Mouse (Mus musculus): Measurements from ENCODE around the gene Dhx29. TPM values are rescaled to one million over a fixed set of nuclear protein-coding genes. Genes with fewer than 3 reads are reported as not detected.
"Not testable (repeated sequence)": the region's sequence is repeated elsewhere in the genome, so short reads cannot be mapped to it uniquely, and the experiment has no call there.

Gene Dhx29
- polyA plus RNA-seq, 1 experiment: 11.1 TPM

DNA sequence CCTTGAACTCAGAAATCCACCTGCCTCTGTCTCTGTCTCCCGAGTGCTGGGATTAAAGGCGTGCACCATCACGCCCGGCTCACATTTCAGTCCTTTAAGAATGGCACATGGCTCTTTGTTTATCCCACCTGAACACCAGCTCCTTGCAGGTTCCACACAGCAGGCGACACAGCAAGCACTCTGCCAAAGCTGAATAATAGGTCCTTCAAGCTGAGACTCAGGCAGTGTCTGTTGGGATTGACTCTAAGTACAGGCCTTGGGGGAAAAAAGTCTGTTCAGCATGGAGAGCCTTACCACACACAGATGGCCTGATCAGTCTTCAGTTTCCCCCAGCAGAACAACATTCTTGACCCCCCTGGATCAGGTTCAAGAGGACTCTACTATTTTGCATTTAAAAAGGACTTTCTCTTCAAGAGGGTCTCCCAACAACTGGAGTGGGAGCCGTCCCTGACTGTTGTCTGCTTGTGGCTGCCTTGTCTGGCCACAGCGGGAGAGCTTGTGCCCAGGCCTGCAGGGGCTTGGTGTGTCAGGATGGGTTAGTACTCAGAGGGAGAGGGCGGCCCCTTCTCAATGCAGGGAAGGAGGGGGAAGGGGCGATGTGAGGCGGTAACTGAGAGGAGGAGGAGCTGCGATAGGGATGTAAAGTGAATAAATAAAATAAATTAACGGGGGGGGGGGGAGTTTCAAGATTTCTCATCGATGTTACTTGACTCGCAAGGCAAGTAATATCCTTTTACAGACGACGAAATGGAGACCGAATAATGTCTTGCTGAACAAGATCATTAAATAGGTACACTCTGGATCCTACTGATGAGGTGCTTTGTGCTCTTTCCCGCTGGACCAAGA is 58.6 kb downstream of the Dhx29 start:
- DNase-seq (ENCODE audit: extremely low spot score in 1 of 2, low spot score in 1 of 2): no peak

- no peak for DNase-seq (ENCODE audit: extremely low spot score in 1 of 2, low spot score in 1 of 2)
Measured at GRCm38 (mm10) chr13:112986451-112986950, 59.2 kb downstream of the Dhx29 start.

GRCm38 (mm10) chr13:112987532-112987943 is 60.3 kb downstream of the Dhx29 start, which contains the start of gene Ccno:
Ccno (plus strand) TSS chr13:112987802.
- peak; percentile 84 to 93 for DNase-seq (ENCODE audit: extremely low spot score in 1 of 2, low spot score in 1 of 2)

- DNase-seq (ENCODE audit: extremely low spot score in 1 of 2, low spot score in 1 of 2): no peak
Measured at GRCm38 (mm10) chr13:112987991-112988390, 60.7 kb downstream of the Dhx29 start.

GRCm38 (mm10) chr13:112988866-112989265 is 61.6 kb downstream of the Dhx29 start:
- DNase-seq (ENCODE audit: extremely low spot score in 1 of 2, low spot score in 1 of 2): no peak

- DNase-seq (ENCODE audit: extremely low spot score in 1 of 2, low spot score in 1 of 2): no peak
Measured at GRCm38 (mm10) chr13:112989541-112989940, 62.3 kb downstream of the Dhx29 start.

GRCm38 (mm10) chr13:112990346-112990745 is 63.1 kb downstream of the Dhx29 start:
- no peak for DNase-seq (ENCODE audit: extremely low spot score in 1 of 2, low spot score in 1 of 2)

- DNase-seq (ENCODE audit: extremely low spot score in 1 of 2, low spot score in 1 of 2): no peak
Measured at GRCm38 (mm10) chr13:112993531-112994152, 66.4 kb downstream of the Dhx29 start, which contains the start of gene Mcidas. Mcidas (plus strand) TSS chr13:112993845.

DNA sequence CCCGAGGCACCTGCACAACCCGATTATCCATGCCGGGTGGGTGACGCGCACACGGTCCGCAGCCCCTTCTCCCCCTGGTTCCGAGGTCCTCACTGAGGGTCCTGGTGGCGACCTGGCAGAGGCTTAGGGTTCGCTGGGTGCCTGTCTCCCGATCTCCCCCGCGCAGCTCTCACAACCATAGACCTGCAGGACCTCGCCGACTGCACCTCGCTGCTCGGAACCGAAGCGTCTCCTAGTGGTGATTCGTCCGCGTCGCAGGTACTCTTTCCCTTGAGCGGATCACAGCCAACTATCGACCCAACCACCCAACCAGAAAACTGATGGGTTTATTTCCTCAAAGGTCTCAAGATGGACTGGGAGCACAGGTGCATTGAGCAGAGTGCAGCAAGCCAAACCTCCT is 66.9 kb downstream of the Dhx29 start:
- DNase-seq (ENCODE audit: extremely low spot score in 1 of 2, low spot score in 1 of 2): peak in 1 of 2 experiments; percentile 64

GRCm38 (mm10) chr13:112996407-112996806 is 69.2 kb downstream of the Dhx29 start:
- DNase-seq (ENCODE audit: extremely low spot score in 1 of 2, low spot score in 1 of 2): no peak

GRCm38 (mm10) chr13:112997369-112997768 is 70.1 kb downstream of the Dhx29 start:
- no peak for DNase-seq (ENCODE audit: extremely low spot score in 1 of 2, low spot score in 1 of 2)

- peak in 1 of 2 experiments; percentile 65 for DNase-seq (ENCODE audit: extremely low spot score in 1 of 2, low spot score in 1 of 2)
Measured at GRCm38 (mm10) chr13:112998427-112999201, 71.4 kb downstream of the Dhx29 start.

- DNase-seq (ENCODE audit: extremely low spot score in 1 of 2, low spot score in 1 of 2): no peak
Measured at GRCm38 (mm10) chr13:113000090-113000489, 72.8 kb downstream of the Dhx29 start.

DNA sequence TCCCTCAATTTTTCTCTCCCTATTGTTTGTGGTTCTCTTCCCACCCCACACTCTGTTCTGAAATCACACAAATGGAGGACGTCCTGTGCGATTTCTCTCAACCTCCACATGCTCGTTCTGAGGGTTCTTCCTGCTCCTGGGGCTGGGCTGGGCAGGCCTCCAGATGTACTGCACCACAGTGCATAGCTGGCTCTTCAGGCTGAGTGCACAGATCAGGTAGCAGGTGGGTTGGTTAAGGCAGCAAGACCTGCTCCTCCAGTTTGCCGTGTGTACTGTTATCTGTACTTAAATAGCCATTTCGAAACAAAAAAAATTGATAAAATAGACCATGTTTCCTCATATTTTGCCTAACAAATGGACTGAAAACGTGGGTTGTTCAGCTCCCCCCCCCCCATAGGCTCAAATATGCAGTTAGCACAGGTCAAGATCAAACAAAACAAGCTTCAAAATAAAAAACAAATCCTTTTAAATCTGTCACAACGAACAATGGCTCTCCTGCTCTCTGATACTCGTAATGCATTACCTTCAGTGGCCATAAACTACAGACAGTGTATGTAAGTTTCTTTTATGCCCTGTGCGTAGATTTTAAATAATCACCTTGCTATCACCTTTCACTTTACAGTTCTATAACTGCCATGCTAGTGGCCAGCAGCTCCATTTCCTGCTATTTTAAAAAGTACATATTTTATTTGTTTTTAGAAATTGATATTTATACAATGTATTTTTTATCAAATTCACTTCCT is 73.5 kb downstream of the Dhx29 start:
- no peak for DNase-seq (ENCODE audit: extremely low spot score in 1 of 2, low spot score in 1 of 2)

DNA sequence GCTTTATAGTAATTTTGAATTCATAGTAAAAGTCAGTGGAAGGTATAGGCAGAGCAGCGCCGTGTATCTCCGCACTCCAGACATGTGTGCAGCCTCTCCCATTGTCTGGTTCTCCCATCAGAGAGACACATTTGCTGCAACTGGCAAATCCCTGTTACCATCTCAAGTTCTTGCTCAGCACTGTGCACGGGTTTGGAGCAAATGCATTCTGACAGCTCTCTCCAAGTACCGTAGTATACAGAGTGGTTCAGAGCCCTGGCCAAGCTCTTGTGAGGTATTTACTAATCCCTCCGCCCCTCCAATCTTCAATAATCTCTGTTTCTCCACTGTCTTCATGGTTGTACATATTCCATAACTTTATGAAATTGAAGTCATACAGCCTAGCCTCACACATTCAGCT is 85.4 kb downstream of the Dhx29 start:
- no peak for DNase-seq (ENCODE audit: extremely low spot score in 1 of 2, low spot score in 1 of 2)

DNA sequence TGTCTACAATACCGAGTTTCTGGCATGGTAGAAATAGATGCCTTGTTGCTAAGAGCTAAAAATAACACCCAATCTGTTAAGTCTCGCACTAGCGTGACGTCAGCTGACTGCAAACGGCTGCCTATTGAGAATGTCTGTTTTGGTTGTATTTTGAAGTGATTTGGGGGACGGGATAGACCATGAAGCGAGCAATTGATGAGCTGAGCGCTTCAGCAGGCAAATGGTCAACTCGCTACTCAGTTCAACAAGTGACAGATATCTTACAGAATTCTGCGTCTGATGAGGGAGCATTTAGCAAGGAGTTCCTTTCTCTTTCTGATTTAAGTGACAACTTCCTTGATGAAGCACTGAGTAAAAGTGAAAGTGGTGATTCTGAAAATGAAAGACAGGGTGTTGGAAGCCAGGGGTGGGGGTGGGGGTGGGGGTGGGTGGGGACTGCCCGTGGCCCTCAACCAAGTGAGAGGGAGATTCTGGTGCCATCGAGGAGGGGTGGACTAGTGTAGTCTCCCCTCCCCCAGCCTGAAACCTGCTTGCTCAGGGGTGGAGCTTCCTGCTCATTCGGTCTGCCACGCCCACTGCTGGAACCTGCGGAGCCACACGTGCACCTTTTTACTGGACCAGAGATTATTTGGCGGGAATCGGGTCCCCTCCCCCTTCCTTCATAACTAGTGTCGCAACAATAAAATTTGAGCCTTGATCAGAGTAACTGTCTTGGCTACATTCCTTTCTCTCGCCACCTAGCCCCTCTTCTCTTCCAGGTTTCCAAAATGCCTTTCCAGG is 86.1 kb downstream of the Dhx29 start:
- not testable (repeated sequence) for DNase-seq (ENCODE audit: extremely low spot score in 1 of 2, low spot score in 1 of 2)

Data from frontal cortex, adult 2 months (tissue).